Mouse (Mus musculus) heart, adult 2 months (tissue): ENCODE results near the gene Slc12a6. TPM values are rescaled to one million over a fixed set of nuclear protein-coding genes. Genes with fewer than 3 reads are reported as not detected.

Experiments used
- DNase-seq, 2 experiments: peaks; one replicate each; pipeline ENCODE4 v3.0.0; 2021
- H3K27ac ChIP-seq: fragments of 200-600 bp; 2 replicates; pipeline ENCODE4 v1.8.1; 2022
- H3K27me3 ChIP-seq: fragments of 200-500 bp; 2 replicates; pipeline ENCODE4 v1.6.1; 2012; ENCODE audit warnings: mild to moderate bottlenecking, low read length, inconsistent platforms, mixed read lengths; ENCODE audit not compliant: control insufficient read depth, insufficient read depth
- H3K36me3 ChIP-seq: fragments of 200-500 bp; 2 replicates; pipeline ENCODE4 v1.6.1; 2012; ENCODE audit warnings: low read length, inconsistent platforms; ENCODE audit not compliant: control insufficient read depth, insufficient read depth
- H3K4me1 ChIP-seq: fragments of 200-500 bp; 2 replicates; pipeline ENCODE4 v1.6.1; 2011; ENCODE audit warnings: low read length; ENCODE audit not compliant: control insufficient read depth, insufficient read depth
- H3K4me3 ChIP-seq: fragments of 200-600 bp; 2 replicates; pipeline ENCODE4 v1.8.1; 2022
- H3K79me2 ChIP-seq: fragments of 200-500 bp; replicated peaks from 2 replicates; pipeline ENCODE4 v1.6.1; 2012; ENCODE audit warnings: mild to moderate bottlenecking, inconsistent platforms, low read length, moderate library complexity, mixed read lengths; ENCODE audit not compliant: control insufficient read depth, insufficient read depth
- H3K9ac ChIP-seq: fragments of 200-500 bp; 2 replicates; pipeline ENCODE4 v1.6.1; 2012; ENCODE audit warnings: low read depth, mild to moderate bottlenecking, control low read depth, inconsistent platforms, low read length, mixed read lengths
- CTCF ChIP-seq: fragments of 200-600 bp; IDR thresholded peaks from 2 replicates; pipeline ENCODE4 v1.8.1; 2022; ENCODE audit warnings: antibody characterized with exemption, mild to moderate bottlenecking, moderate library complexity
- EP300 ChIP-seq: fragments of 200-500 bp; IDR thresholded peaks from 2 replicates; pipeline ENCODE4 v1.6.1; 2011; ENCODE audit warnings: low read depth, low read length, control low read depth; ENCODE audit not compliant: insufficient read depth
- POLR2A ChIP-seq: fragments of 200-500 bp; IDR thresholded peaks from 2 replicates; pipeline ENCODE4 v1.6.1; 2011; ENCODE audit warnings: mild to moderate bottlenecking, low read depth, low read length, control low read depth; ENCODE audit not compliant: insufficient read depth
- WGBS: fragments of 180-500 bp; shearing (Covaris S2); methylation state at CpG from one replicate; pipeline ENCODE4 v1.1.7; 2018; 5-methylcytosine and 5-hydroxymethylcytosine counted together
- intact Hi-C: fragments of 180-260 bp; cut with DNase I; formaldehyde crosslinking; loops from one replicate; pipeline ENCODE4 v1.15.1; 2025
- polyA plus RNA-seq: library from polyadenylated mRNA; depleted of rRNA; stranded (reverse); fragments of >200 nt; gene quantifications from 2 replicates; pipeline ENCODE4 v1.2.3, GENCODE M21; 2012
- total RNA-seq, 2 experiments: library from RNA; stranded (reverse); gene quantifications; 2 replicates each; pipeline ENCODE4 v1.2.3; 2021

Slc12a6 gene
- total and polyA plus RNA-seq, 3 experiments, result 23.2 to 32.9 (median 31.1) TPM

- no peaks in the 10 kb centered on the region for H3K27me3 ChIP-seq
- WGBS, result 41% methylated on average over 1 of the region's 1 CpGs
- no peaks in the 10 kb centered on the region for H3K4me1 ChIP-seq
- intact Hi-C loops, result no loop called here
- H3K79me2 ChIP-seq, result no peaks in the 10 kb centered on the region
- H3K9ac ChIP-seq, result no peak overlapping the region
- no peak overlapping the region for H3K4me3 ChIP-seq
- TF ChIP-seq EP300 (no peak), CTCF (no peak), POLR2A (no peak)
- no peak overlapping the region for H3K27ac ChIP-seq
- H3K36me3 ChIP-seq, result no peaks in the 10 kb centered on the region
- no peak for DNase-seq
These were observed 33.0 kb upstream of the Slc12a6 start for GRCm38 (mm10) chr2:112232623-112233022.

DNA sequence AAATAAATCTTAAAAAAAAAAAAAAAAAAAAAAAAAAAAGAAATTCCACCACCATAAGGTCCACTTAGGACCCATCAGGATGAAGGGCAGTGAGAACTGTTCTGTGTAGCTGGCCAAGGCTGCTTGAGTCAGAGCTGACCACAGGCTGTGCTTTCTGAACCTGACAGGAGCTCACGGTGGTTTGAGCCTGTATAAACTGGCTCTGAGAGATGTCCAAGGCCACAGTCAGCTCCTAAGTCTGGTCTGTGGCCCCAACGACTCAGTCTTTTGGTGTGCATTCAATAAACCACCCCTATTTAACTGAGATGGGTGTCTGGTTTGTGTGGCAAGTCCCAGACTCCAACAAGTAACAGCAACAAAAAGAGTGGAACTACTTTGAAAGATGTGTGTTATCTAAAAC is 29.0 kb upstream of the Slc12a6 start:
- intact Hi-C loops, result no loop called here
- Histone ChIP-seq H3K36me3 (no peaks in the 10 kb centered on the region), H3K9ac (no peak overlapping the region), H3K79me2 (no peaks in the 10 kb centered on the region), H3K4me1 (no peaks in the 10 kb centered on the region; the same call in 1 of the 2 replicates), H3K27me3 (no peaks in the 10 kb centered on the region), H3K27ac (no peak overlapping the region), H3K4me3 (no peak overlapping the region)
- WGBS, result 86% methylated on average over 2 of the region's 2 CpGs
- TF ChIP-seq CTCF, result no peak
- no peak for TF ChIP-seq POLR2A
- no peak for TF ChIP-seq EP300
- no peak for DNase-seq

GRCm38 (mm10) chr2:112238006-112238405 is 27.6 kb upstream of the Slc12a6 start:
- intact Hi-C loops, result loop anchor here (2.0 kb wide), 1 partner anchor 255 kb away; the partner anchor contains the start of gene Aven
- TF ChIP-seq EP300 (no peak), POLR2A (no peak), CTCF (no peak)

GRCm38 (mm10) chr2:112239212-112239934 is 26.3 kb upstream of the Slc12a6 start, which contains the start of gene Lpcat4:
TSS of gene Lpcat4 (plus strand) at chr2:112239468.
- Histone ChIP-seq H3K27me3 (no peaks in the 10 kb centered on the region), H3K4me1 (no peaks in the 10 kb centered on the region; the same call in 1 of the 2 replicates), H3K4me3 (peak within 1 kb of the TSS; percentile 98), H3K9ac (peak within 1 kb of the TSS; percentile 81), H3K36me3 (no peaks in the 10 kb centered on the region), H3K27ac (peak within 1 kb of the TSS; percentile 87), H3K79me2 (no peaks in the 10 kb centered on the region)
- TF ChIP-seq EP300 (no peak), POLR2A (0 out of 2 replicates have a peak, but pooled peaks have one; percentile 40), CTCF (peak; percentile 100)
- intact Hi-C loops, result loop anchor here (1.0 to 2.0 kb wide), 3 partner anchors 22 to 253 kb away; partner anchors contain the start of genes Aven and Nop10
- under 1% methylated on average over 92 of the region's 94 CpGs for WGBS
- DNase-seq, result peak; percentile 90 to 94

More at GRCm38 (mm10) chr2:112238006-112238405, 27.6 kb upstream of the Slc12a6 start:
- 19% methylated on average over 4 of the region's 4 CpGs for WGBS
- Histone ChIP-seq H3K36me3 (no peaks in the 10 kb centered on the region), H3K4me1 (no peaks in the 10 kb centered on the region; the same call in 1 of the 2 replicates), H3K27me3 (no peaks in the 10 kb centered on the region), H3K79me2 (no peaks in the 10 kb centered on the region), H3K9ac (no peak overlapping the region), H3K27ac (no peak overlapping the region), H3K4me3 (no peak overlapping the region)
- DNase-seq, result no peak

DNA sequence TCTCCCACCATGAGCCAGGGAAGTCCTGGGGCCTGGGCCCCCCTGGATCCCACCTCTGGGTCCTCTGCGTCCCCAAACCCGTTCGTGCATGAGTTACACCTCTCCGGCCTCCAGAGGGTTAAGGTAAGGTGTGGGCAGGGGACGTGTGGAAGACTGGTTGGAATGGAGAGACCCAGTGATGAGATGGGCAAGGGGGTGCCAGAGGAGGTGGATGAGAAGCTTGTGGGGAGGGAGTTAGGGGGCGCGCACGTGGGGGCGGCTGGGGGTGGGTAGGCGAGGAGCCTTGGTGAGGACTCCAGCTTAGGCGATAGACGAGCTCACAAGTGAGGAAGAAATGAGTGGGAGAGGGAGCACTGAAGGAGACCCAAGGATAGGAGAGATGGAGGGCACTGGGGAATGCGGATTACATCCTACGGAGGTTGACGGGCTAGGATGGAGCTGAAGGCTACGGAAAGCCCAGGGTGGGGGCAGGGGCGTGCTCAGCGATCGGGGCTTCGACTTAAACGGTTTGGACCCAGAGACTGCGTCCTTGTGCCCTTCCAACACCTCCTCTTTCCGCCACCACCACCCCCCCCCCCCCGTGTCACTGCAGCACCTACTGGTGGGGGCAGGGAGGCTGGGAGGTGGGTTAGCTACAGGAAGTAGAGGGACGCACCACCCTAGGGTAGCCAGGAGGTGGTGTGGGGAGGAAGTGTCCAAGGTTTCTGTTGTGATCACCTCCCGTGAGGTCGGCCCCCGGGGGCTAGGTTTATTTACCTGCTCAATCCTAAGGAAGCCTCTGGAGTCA is 25.5 kb upstream of the Slc12a6 start:
- Histone ChIP-seq H3K36me3 (no peaks in the 10 kb centered on the region), H3K27ac (peak overlapping the region; percentile 87), H3K9ac (peak overlapping the region; percentile 67), H3K4me3 (peak overlapping the region; percentile 98), H3K4me1 (no peaks in the 10 kb centered on the region; the same call in 1 of the 2 replicates), H3K79me2 (no peaks in the 10 kb centered on the region), H3K27me3 (no peaks in the 10 kb centered on the region)
- DNase-seq, result peak in 1 of 2 experiments; percentile 38
- WGBS, result 2% methylated on average over 28 of the region's 28 CpGs
- TF ChIP-seq CTCF, result peak; percentile 12; the same call in 1 of the 2 replicates
- no peak for TF ChIP-seq POLR2A
- TF ChIP-seq EP300, result no peak
- intact Hi-C loops, result loop anchor here (1.0 to 2.0 kb wide), 3 partner anchors 21 to 253 kb away; partner anchors contain the start of genes Aven and Nop10
